Mouse (Mus musculus): ENCODE data around the gene Eif2b5.

The Eif2b5 gene

GRCm38 (mm10) chr16:20539649-20540048 lies 41.0 kb downstream of the Eif2b5 start:
- DNase-seq: no peak

GRCm38 (mm10) chr16:20540438-20540837 lies 41.8 kb downstream of the Eif2b5 start:
- no peak for DNase-seq

GRCm38 (mm10) chr16:20545696-20546095 lies 47.1 kb downstream of the Eif2b5 start:
- no peak for DNase-seq

GRCm38 (mm10) chr16:20547423-20547822 lies 48.8 kb downstream of the Eif2b5 start:
- DNase-seq: no peak

- DNase-seq: peak; percentile 99
These were observed 49.7 kb downstream of the Eif2b5 start, which contains the start of gene Abcf3 for GRCm38 (mm10) chr16:20548096-20548948. Gene Abcf3 (plus strand): TSS chr16:20548577.

GRCm38 (mm10) chr16:20549161-20549560 lies 50.5 kb downstream of the Eif2b5 start:
- DNase-seq: no peak

- no peak for DNase-seq
These were observed 53.1 kb downstream of the Eif2b5 start for GRCm38 (mm10) chr16:20551691-20552090.

- DNase-seq: no peak
These were observed 54.0 kb downstream of the Eif2b5 start for GRCm38 (mm10) chr16:20552594-20552993.

- DNase-seq: no peak
These were observed 56.4 kb downstream of the Eif2b5 start for GRCm38 (mm10) chr16:20555000-20555399.

GRCm38 (mm10) chr16:20557381-20557780 lies 58.8 kb downstream of the Eif2b5 start:
- DNase-seq: no peak
